Mouse (Mus musculus): Measurements from ENCODE around the gene Kcnq1.

Gene Kcnq1

DNA sequence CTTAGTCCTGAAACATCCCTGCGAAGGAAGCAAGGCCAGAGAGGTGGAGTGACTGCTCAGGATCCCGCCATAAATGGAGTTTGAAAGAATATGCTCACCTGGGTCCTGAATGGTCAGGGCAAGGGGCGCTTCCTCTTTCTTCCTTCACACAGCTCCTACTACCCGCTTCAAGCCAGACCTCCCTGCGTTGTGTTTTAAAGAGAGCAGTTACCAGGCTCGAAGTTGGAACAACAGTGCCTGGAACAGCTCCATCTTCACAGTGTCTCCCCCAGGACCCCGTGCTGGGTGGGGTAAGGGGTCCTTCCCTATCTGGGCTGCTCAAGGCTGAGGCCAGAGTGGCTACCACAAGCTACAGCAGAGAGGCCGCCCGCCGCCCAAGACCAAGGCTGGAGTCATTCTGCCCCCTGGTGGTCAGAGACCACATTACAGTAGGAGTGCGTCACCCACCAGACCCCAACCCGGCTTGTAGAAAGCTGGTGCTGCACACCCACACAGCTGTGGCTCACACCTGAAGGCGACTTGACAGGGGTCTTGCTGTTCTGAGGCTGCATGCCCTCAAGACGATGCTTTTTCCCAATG, 360.0 kb downstream of the Kcnq1 start:
- peak; percentile 57 for DNase-seq (ENCODE audit: low spot score)

GRCm38 (mm10) chr7:143467714-143468113, 361.6 kb downstream of the Kcnq1 start:
- DNase-seq (ENCODE audit: low spot score): no peak

GRCm38 (mm10) chr7:143469946-143470345, 363.8 kb downstream of the Kcnq1 start:
- DNase-seq (ENCODE audit: low spot score): peak; percentile 52

DNA sequence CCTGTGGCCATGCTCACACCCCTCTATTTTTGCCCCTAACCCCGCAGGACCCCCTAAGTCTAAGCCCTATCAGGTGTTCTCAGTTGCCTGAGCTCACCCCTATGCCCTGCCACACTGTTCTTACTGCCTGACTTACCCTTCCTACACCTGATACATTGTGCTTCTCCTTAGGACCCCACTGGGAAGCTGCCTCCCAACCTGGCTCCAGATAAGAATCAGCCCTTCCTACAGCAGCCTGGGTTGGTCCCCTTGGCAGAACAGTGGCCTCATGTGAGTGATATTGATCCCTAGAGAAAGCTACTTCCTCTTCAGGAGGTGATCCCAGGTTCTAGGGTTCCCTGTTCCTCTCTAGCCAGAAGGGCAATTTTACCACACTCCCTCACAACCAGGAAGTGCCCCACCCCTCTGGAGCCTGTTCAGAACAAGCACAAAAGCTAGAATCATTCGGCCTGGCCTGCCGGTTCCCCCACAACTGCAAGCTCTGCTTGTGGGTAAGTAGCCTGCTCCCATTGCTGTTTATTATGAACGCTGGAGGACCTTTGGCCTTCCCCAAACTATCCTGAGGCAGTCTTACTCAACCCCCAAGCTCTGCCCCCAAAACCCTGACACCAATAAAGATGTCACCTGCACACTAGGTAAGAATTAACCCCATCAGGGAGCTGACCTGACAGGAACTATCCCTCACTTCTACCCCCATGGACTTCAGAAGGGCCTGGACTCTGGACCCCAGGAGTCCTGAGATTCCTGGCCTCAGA, 367.4 kb downstream of the Kcnq1 start, which contains the start of gene Slc22a18:
Gene Slc22a18 (plus strand): TSS at position 390 of the 755 bp plus-strand sequence.
- DNase-seq (ENCODE audit: low spot score): no peak

- DNase-seq (ENCODE audit: low spot score): no peak
Measured at GRCm38 (mm10) chr7:143474811-143475210, 368.6 kb downstream of the Kcnq1 start.

GRCm38 (mm10) chr7:143475876-143476275, 369.7 kb downstream of the Kcnq1 start:
- no peak for DNase-seq (ENCODE audit: low spot score)
